Mouse (Mus musculus): ENCODE data around the gene Runx3. TPM values are rescaled to one million over a fixed set of nuclear protein-coding genes. Genes with fewer than 3 reads are reported as not detected.
"Not testable (repeated sequence)": the region's sequence is repeated elsewhere in the genome, so short reads cannot be mapped to it uniquely, and the experiment has no call there.

Gene Runx3
- polyA plus RNA-seq, 1 experiment from 2014 or later, result 1.3 TPM

DNA sequence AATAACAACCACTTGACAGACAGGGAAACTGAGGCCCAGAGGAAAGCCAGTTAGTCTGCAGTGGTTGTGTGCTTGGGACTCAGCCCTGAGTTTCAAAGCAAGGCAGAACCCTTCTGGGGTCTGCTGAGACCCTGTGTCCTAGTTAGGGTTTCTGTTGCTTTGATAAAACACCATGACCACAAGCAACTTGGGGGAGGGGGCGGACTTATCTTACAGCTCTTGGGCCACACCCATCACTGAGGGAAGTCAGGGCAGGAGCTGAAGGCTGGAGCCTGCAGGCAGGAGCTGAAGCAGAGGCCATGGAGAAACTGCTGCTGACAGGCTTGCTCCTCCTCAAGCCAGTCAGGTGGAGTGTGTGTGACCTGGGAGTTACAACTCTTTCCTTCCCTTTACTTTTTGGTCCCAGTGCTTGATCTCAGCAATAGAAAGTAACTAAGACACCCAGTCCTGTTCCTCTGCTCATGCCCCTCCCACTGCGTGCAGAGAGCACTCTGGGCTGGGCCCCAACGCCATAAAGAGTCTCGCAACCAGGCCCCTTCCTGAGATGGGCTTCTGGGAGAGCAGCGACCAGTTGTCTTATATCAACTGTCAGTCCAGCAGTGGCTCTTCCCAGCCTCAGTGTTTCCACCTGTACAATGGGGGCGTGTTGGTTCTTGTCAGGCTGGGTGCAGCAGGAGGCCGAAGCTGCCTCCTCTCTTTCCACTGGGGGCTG is 47.5 kb downstream of the Runx3 start:
- peaks cover 44% of the 10 kb centered on the region for H3K27me3 ChIP-seq (ENCODE audit: control insufficient read depth, insufficient read depth, low read length)
- ATAC-seq (replicated peaks; ENCODE audit: extremely low read depth, insufficient read depth, low FRiP score), result no peak
- WGBS, result 61% methylated on average over 7 of the region's 7 CpGs
- no peak overlapping the region for H3K27ac ChIP-seq (ENCODE audit: low read length)
- H3K4me3 ChIP-seq (ENCODE audit: low read length), result no peak overlapping the region
- H3K4me2 ChIP-seq (ENCODE audit: low read depth, low read length), result no peak overlapping the region
- peaks cover 11% of the 10 kb centered on the region for H3K4me1 ChIP-seq (ENCODE audit: control insufficient read depth, insufficient read depth, low read length)
- no peak overlapping the region for H3K9ac ChIP-seq (ENCODE audit: low read length)
- no peaks in the 10 kb centered on the region for H3K9me3 ChIP-seq (replicated peaks; ENCODE audit: control insufficient read depth, low read length)
- H3K36me3 ChIP-seq (ENCODE audit: control insufficient read depth, insufficient read depth), result no peaks in the 10 kb centered on the region

DNA sequence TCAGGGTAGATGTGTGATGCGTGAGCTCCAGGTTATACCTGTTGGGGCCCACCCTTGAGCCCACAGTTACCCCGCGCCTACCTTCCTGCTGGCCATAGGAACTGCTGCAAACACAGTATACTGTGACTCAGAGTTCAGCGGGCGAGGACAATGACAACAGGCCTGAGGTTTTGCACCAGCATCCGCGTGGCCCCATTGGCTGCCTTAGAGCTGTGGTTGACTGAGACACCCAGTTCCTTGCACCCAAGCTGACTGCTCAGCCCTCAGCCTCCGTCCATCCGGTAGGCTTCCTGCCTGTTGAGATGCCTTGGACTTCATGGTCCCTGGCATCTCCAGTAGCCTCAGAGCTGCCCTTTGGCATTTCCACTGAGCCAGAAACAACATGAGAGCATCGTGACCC is 48.6 kb downstream of the Runx3 start:
- H3K9me3 ChIP-seq (replicated peaks; ENCODE audit: control insufficient read depth, low read length), result no peaks in the 10 kb centered on the region
- H3K4me1 ChIP-seq (ENCODE audit: control insufficient read depth, insufficient read depth, low read length), result peaks cover 11% of the 10 kb centered on the region
- H3K27ac ChIP-seq (ENCODE audit: low read length), result no peak overlapping the region
- H3K4me3 ChIP-seq (ENCODE audit: low read length), result no peak overlapping the region
- H3K27me3 ChIP-seq (ENCODE audit: control insufficient read depth, insufficient read depth, low read length), result peaks cover 42% of the 10 kb centered on the region
- no peak for ATAC-seq (replicated peaks; ENCODE audit: extremely low read depth, insufficient read depth, low FRiP score)
- H3K36me3 ChIP-seq (ENCODE audit: control insufficient read depth, insufficient read depth), result no peaks in the 10 kb centered on the region
- WGBS, result 75% methylated on average over 10 of the region's 10 CpGs
- no peak overlapping the region for H3K9ac ChIP-seq (ENCODE audit: low read length)
- no peak overlapping the region for H3K4me2 ChIP-seq (ENCODE audit: low read depth, low read length)

DNA sequence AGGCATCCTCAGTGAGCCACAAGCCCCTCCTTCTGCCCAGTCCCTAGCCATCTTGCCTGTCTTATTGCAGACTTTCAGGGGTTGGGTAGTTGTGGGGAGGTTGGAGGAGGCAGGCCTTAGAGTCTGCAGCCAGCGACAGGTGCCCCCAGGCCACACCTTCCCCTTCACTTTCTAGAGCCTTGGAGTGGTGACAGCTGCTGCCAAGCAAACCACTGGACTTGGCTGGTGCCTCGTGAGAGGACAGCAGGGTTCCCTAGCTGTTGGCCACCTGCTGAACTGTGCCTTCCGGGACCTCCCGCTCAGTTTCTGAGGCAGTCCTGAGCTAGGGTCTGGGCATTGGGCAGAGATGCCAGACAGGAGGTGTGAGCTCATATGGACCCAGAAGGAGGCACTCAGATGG is 49.0 kb downstream of the Runx3 start:
- 44% methylated on average over 4 of the region's 4 CpGs for WGBS
- no peak overlapping the region for H3K9ac ChIP-seq (ENCODE audit: low read length)
- ATAC-seq (replicated peaks; ENCODE audit: extremely low read depth, insufficient read depth, low FRiP score), result no peak
- H3K36me3 ChIP-seq (ENCODE audit: control insufficient read depth, insufficient read depth), result no peaks in the 10 kb centered on the region
- H3K4me1 ChIP-seq (ENCODE audit: control insufficient read depth, insufficient read depth, low read length), result peaks cover 11% of the 10 kb centered on the region
- no peak overlapping the region for H3K4me3 ChIP-seq (ENCODE audit: low read length)
- peaks cover 42% of the 10 kb centered on the region for H3K27me3 ChIP-seq (ENCODE audit: control insufficient read depth, insufficient read depth, low read length)
- H3K27ac ChIP-seq (ENCODE audit: low read length), result no peak overlapping the region
- H3K9me3 ChIP-seq (replicated peaks; ENCODE audit: control insufficient read depth, low read length), result no peaks in the 10 kb centered on the region
- H3K4me2 ChIP-seq (ENCODE audit: low read depth, low read length), result no peak overlapping the region

DNA sequence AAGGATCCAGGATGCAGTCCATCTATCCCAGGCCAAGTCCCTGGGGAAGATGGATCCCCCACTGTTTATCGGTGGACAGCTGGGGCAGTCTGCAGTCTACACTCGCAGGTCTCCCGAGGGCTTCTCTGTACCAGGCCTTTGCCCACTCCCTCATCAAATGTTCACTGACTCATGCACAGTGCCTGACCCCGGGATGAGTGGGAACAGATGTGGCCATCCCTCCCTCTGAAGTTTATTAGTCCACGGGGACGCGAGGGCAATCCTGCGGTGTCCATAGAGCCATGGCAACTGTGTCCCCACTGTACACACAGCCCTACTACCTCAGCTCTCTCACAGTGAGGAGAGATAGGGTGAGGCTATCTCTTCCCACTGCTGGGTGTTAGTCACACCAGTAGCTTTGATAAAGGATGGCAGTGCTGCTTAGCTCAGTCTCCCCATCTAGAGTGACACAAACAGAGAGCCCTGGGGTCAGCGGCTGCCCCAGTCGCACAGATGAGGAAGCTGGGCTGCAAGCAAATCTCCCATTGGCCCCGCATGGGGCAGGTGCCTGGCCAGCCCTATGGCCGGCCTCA is 50.9 kb downstream of the Runx3 start:
- no peak overlapping the region for H3K4me3 ChIP-seq (ENCODE audit: low read length)
- H3K9me3 ChIP-seq (replicated peaks; ENCODE audit: control insufficient read depth, low read length), result no peaks in the 10 kb centered on the region
- no peaks in the 10 kb centered on the region for H3K36me3 ChIP-seq (ENCODE audit: control insufficient read depth, insufficient read depth)
- 69% methylated on average over 12 of the region's 12 CpGs for WGBS
- peaks cover 8% of the 10 kb centered on the region for H3K4me1 ChIP-seq (ENCODE audit: control insufficient read depth, insufficient read depth, low read length)
- H3K27ac ChIP-seq (ENCODE audit: low read length), result no peak overlapping the region
- no peak overlapping the region for H3K4me2 ChIP-seq (ENCODE audit: low read depth, low read length)
- peaks cover 38% of the 10 kb centered on the region for H3K27me3 ChIP-seq (ENCODE audit: control insufficient read depth, insufficient read depth, low read length)
- H3K9ac ChIP-seq (ENCODE audit: low read length), result no peak overlapping the region
- no peak for ATAC-seq (replicated peaks; ENCODE audit: extremely low read depth, insufficient read depth, low FRiP score)

DNA sequence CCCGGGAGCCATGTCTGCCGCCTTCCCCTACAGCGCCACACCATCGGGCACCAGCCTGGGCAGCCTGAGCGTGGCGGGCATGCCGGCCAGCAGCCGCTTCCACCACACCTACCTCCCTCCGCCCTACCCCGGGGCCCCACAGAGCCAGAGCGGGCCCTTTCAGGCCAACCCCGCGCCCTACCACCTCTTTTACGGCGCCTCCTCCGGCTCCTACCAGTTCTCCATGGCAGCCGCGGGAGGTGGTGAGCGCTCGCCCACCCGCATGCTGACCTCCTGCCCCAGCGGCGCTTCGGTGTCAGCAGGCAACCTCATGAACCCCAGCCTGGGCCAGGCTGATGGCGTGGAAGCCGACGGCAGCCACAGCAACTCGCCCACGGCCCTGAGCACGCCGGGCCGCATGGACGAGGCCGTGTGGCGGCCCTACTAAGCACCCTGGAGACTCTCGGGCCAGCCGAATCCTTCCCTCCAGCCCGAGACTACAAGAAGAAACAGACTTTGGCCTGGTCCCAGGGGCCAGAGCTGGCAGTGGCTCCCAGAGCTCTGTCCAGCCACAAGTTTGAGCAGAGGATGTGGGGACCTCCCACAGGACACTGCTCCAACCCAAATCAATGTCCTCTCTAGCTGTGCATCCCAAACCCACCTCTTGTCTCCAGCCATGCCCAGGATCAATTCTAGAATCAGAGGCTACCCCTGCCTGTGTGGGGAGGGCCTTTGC is 55.1 kb downstream of the Runx3 start:
- H3K4me2 ChIP-seq (ENCODE audit: low read depth, low read length), result peak overlapping the region; percentile 62
- no peaks in the 10 kb centered on the region; the same call in 1 of the 2 replicates for H3K4me1 ChIP-seq (ENCODE audit: control insufficient read depth, insufficient read depth, low read length)
- no peaks in the 10 kb centered on the region for H3K36me3 ChIP-seq (ENCODE audit: control insufficient read depth, insufficient read depth)
- no peaks in the 10 kb centered on the region for H3K9me3 ChIP-seq (replicated peaks; ENCODE audit: control insufficient read depth, low read length)
- no peak overlapping the region for H3K27ac ChIP-seq (ENCODE audit: low read length)
- peak overlapping the region; percentile 38 for H3K4me3 ChIP-seq (ENCODE audit: low read length)
- WGBS, result 19% methylated on average over 38 of the region's 38 CpGs
- peak overlapping the region; percentile 50 for H3K9ac ChIP-seq (ENCODE audit: low read length)
- peaks cover 18% of the 10 kb centered on the region for H3K27me3 ChIP-seq (ENCODE audit: control insufficient read depth, insufficient read depth, low read length)
- ATAC-seq (replicated peaks; ENCODE audit: extremely low read depth, insufficient read depth, low FRiP score), result no peak; the same call in 1 of the 2 replicates

DNA sequence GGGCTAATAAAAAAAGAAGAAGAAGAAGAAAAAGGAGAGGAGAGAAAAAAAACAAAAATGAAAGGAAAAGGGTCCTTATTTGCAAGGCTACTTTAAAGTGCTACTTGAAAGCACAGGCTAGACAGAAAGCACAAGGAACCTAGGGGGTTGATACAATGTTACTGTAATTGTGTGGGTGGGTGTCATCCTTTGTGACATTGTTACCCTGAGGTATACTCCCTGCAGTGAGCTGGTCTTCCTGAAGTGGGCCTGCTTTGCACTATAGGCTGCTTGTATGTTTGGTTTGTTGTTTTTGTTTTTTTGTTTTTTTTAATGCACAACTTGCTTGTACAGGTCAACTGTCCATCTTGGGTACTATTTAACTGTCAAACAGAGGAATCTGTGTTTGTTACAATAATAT is 57.1 kb downstream of the Runx3 start:
- H3K9ac ChIP-seq (ENCODE audit: low read length), result no peak overlapping the region
- no peak for ATAC-seq (replicated peaks; ENCODE audit: extremely low read depth, insufficient read depth, low FRiP score)
- no peaks in the 10 kb centered on the region; the same call in 1 of the 2 replicates for H3K4me1 ChIP-seq (ENCODE audit: control insufficient read depth, insufficient read depth, low read length)
- no peak overlapping the region for H3K27ac ChIP-seq (ENCODE audit: low read length)
- no peaks in the 10 kb centered on the region for H3K36me3 ChIP-seq (ENCODE audit: control insufficient read depth, insufficient read depth)
- no peak overlapping the region for H3K4me3 ChIP-seq (ENCODE audit: low read length)
- H3K4me2 ChIP-seq (ENCODE audit: low read depth, low read length), result no peak overlapping the region
- H3K9me3 ChIP-seq (replicated peaks; ENCODE audit: control insufficient read depth, low read length), result no peaks in the 10 kb centered on the region
- peaks cover 11% of the 10 kb centered on the region for H3K27me3 ChIP-seq (ENCODE audit: control insufficient read depth, insufficient read depth, low read length)

DNA sequence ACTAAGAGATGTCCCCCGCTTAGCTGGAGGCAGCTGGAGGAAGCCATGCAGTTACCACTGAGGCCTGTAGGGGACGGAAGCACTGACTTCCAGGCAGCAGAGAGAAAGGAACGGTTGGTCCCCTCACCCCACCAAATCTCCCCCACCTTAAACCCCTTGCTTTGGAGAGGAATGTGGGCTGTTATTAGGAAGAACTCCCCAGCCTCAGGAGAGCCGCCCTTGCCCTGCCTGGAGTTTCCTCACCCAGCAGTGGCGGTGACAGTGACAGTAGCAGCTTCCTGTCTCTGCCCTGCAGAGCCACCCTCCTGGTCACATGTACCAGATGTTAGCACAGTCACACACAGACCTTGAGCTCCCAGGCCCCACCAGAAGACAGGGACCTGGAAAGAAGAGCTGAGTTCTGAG is 58.6 kb downstream of the Runx3 start:
- Histone ChIP-seq H3K9me3 (replicated peaks; ENCODE audit: control insufficient read depth, low read length) (no peaks in the 10 kb centered on the region), H3K4me2 (ENCODE audit: low read depth, low read length) (no peak overlapping the region), H3K27me3 (ENCODE audit: control insufficient read depth, insufficient read depth, low read length) (peaks cover 5% of the 10 kb centered on the region), H3K27ac (ENCODE audit: low read length) (no peak overlapping the region), H3K4me1 (ENCODE audit: control insufficient read depth, insufficient read depth, low read length) (no peaks in the 10 kb centered on the region; the same call in 1 of the 2 replicates), H3K36me3 (ENCODE audit: control insufficient read depth, insufficient read depth) (no peaks in the 10 kb centered on the region), H3K9ac (ENCODE audit: low read length) (no peak overlapping the region), H3K4me3 (ENCODE audit: low read length) (no peak overlapping the region)
- no peak for ATAC-seq (replicated peaks; ENCODE audit: extremely low read depth, insufficient read depth, low FRiP score)
- 33% methylated on average over 5 of the region's 5 CpGs for WGBS

DNA sequence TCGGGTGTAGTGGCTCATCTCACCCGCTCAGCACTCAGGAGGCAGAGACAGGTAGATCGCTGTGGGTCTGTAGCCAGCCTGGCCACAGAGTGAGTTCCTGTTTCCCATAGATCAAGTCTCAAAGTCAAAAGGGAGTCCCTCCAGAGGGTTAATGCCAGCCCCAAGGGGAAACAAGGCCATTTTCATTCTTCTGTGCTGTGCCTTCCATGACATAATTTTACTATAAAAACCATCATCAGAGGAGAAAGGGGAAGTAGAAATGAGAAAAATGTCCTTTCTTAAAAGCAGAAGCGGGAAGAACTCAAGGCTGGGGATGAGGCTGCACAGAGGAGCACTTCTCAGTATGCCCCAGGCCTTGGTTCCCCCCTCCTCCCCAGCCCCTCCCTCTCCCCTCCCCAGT is 61.4 kb downstream of the Runx3 start:
- H3K4me1 ChIP-seq (ENCODE audit: control insufficient read depth, insufficient read depth, low read length), result no peaks in the 10 kb centered on the region; the same call in 1 of the 2 replicates
- H3K27ac ChIP-seq (ENCODE audit: low read length), result no peak overlapping the region
- no peak overlapping the region for H3K9ac ChIP-seq (ENCODE audit: low read length)
- H3K9me3 ChIP-seq (replicated peaks; ENCODE audit: control insufficient read depth, low read length), result no peaks in the 10 kb centered on the region
- WGBS, result 89% methylated on average over 4 of the region's 4 CpGs
- no peak for ATAC-seq (replicated peaks; ENCODE audit: extremely low read depth, insufficient read depth, low FRiP score)
- H3K36me3 ChIP-seq (ENCODE audit: control insufficient read depth, insufficient read depth), result no peaks in the 10 kb centered on the region
- peaks cover 2% of the 10 kb centered on the region for H3K27me3 ChIP-seq (ENCODE audit: control insufficient read depth, insufficient read depth, low read length)
- no peak overlapping the region for H3K4me2 ChIP-seq (ENCODE audit: low read depth, low read length)
- H3K4me3 ChIP-seq (ENCODE audit: low read length), result no peak overlapping the region

DNA sequence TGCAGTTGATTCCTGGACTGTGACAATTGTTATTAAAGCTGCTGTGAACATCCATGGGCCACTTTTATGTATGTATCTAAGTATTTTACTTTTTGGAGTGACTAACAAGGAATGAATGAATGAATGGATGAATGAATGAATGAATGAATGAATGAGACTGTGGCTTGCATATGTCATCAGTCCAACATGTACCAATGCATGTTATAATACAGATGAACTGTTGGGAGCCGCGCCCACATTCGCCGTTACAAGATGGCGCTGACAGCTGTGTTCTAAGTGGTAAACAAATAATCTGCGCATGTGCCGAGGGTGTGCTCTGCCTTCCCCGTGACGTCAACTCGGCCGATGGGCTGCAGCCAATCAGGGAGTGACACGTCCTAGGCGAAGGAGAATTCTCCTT is 63.8 kb downstream of the Runx3 start:
- H3K4me2 ChIP-seq (ENCODE audit: low read depth, low read length); H3K4me3 ChIP-seq (ENCODE audit: low read length); H3K9ac ChIP-seq (ENCODE audit: low read length); ATAC-seq (replicated peaks; ENCODE audit: extremely low read depth, insufficient read depth, low FRiP score); H3K27me3 ChIP-seq (ENCODE audit: control insufficient read depth, insufficient read depth, low read length); H3K9me3 ChIP-seq (replicated peaks; ENCODE audit: control insufficient read depth, low read length); H3K36me3 ChIP-seq (ENCODE audit: control insufficient read depth, insufficient read depth); H3K4me1 ChIP-seq (ENCODE audit: control insufficient read depth, insufficient read depth, low read length); H3K27ac ChIP-seq (ENCODE audit: low read length): not testable (repeated sequence)
- 98% methylated on average over 6 of the region's 13 CpGs for WGBS
